25 mouse cellular contexts compared by ENCODE assay signal in genomic region chr1:155816167-155816566, GRCm38 (mm10).
"Had no signal": no experiment of that assay in that cellular context is flagged by ENCODE, and none has a peak within 500 bp of the region (broad histone marks: within the 10 kb centered on the region; RNA-seq: fewer than 3 reads in every experiment).

No protein-coding gene starts in this region.

- H3K27ac ChIP-seq: heart, adult 2 months; heart, embryonic 13.5 days; heart, embryonic 15.5 days; hindbrain, embryonic 10.5 days; hindbrain, embryonic 12.5 days; hindbrain, embryonic 14.5 days; intestine, embryonic 15.5 days; layer of hippocampus, adult 2 months; left cerebral cortex, adult 2 months; limb, embryonic 10.5 days; limb, embryonic 12.5 days; liver, embryonic 12.5 days had no signal

- ATAC-seq: hindbrain, embryonic 16.5 days; inflammation-experienced regulatory T-cells, adult 6 months; intestine, embryonic 15.5 days; intestine, postnatal 0 days; liver, embryonic 12.5 days had no signal

- H3K9ac ChIP-seq: heart, embryonic 13.5 days; heart, embryonic 15.5 days; hindbrain, embryonic 12.5 days; hindbrain, embryonic 14.5 days; intestine, embryonic 15.5 days; limb, embryonic 12.5 days; liver, embryonic 12.5 days had no signal

- DNase-seq: gastrocnemius, postnatal 14 days; gastrocnemius, postnatal 36 days; heart, adult 11 months; heart, adult 2 months; heart, postnatal 14 days; heart, postnatal 4 days; kidney, adult 18-20 months; kidney, adult 8-10 months; kidney, postnatal 10 days; kidney, postnatal 25 days; kidney, postnatal 4 days had no signal

- H3K9me3 ChIP-seq: heart, embryonic 13.5 days; heart, embryonic 15.5 days; hindbrain, embryonic 10.5 days; hindbrain, embryonic 12.5 days; intestine, embryonic 15.5 days; limb, embryonic 10.5 days; limb, embryonic 12.5 days; liver, embryonic 12.5 days had no signal

- H3K36me3 ChIP-seq: heart, embryonic 13.5 days; heart, embryonic 15.5 days; hindbrain, embryonic 10.5 days; hindbrain, embryonic 12.5 days; intestine, embryonic 15.5 days; limb, embryonic 10.5 days; limb, embryonic 12.5 days; liver, embryonic 12.5 days had no signal

- H3K27me3 ChIP-seq: heart, embryonic 13.5 days; heart, embryonic 15.5 days; intestine, embryonic 15.5 days; limb, embryonic 12.5 days; liver, embryonic 12.5 days had no signal

- H3K4me3 ChIP-seq: heart, adult 2 months; heart, embryonic 13.5 days; heart, embryonic 15.5 days; hindbrain, embryonic 10.5 days; hindbrain, embryonic 12.5 days; intestine, embryonic 15.5 days; layer of hippocampus, adult 2 months; left cerebral cortex, adult 2 months; limb, embryonic 10.5 days; limb, embryonic 12.5 days; liver, embryonic 12.5 days had no signal
